Mouse (Mus musculus) lung, embryonic 14.5 days (tissue): ENCODE data around the gene Plekha5. TPM values are rescaled to one million over a fixed set of nuclear protein-coding genes. Genes with fewer than 3 reads are reported as not detected.

ENCODE experiments used
- ATAC-seq: fragments of 200-750 bp; cut with Nextera tagmentation; 2 replicates; pipeline ENCODE4 v1.8.0; 2017; ENCODE audit warnings: mild to moderate bottlenecking, moderate TSS enrichment, moderate library complexity; ENCODE audit not compliant: insufficient read depth
- DNase-seq: peaks from one replicate; pipeline ENCODE4 v3.0.0-alpha.2; 2015
- H3K27ac ChIP-seq: fragments of 300-500 bp; sonication (generic); 2 replicates; pipeline ENCODE4 v1.5.1; 2014; ENCODE audit warnings: low read depth, mild to moderate bottlenecking, moderate library complexity
- H3K27me3 ChIP-seq: fragments of 300-500 bp; sonication (generic); 2 replicates; pipeline ENCODE4 v1.6.1; 2014; ENCODE audit warnings: low read length, control low read depth; ENCODE audit not compliant: insufficient read depth
- H3K36me3 ChIP-seq: fragments of 300-500 bp; sonication (generic); 2 replicates; pipeline ENCODE4 v1.6.1; 2014; ENCODE audit warnings: control low read depth; ENCODE audit not compliant: insufficient read depth
- H3K4me1 ChIP-seq: fragments of 300-500 bp; sonication (generic); 2 replicates; pipeline ENCODE4 v1.6.1; 2014; ENCODE audit warnings: antibody characterized with exemption, control low read depth; ENCODE audit not compliant: insufficient read depth
- H3K4me2 ChIP-seq: fragments of 300-500 bp; sonication (generic); 2 replicates; pipeline ENCODE4 v1.6.1; 2014; ENCODE audit warnings: mild to moderate bottlenecking
- H3K4me3 ChIP-seq: fragments of 300-500 bp; sonication (generic); 2 replicates; pipeline ENCODE4 v1.5.1; 2014; ENCODE audit warnings: low read depth, low read length
- H3K9ac ChIP-seq: fragments of 300-500 bp; sonication (generic); 2 replicates; pipeline ENCODE4 v1.6.1; 2014
- H3K9me3 ChIP-seq: fragments of 300-500 bp; sonication (generic); 2 replicates; pipeline ENCODE4 v1.6.1; 2016; ENCODE audit warnings: low read depth, low read length, control low read depth
- CTCF ChIP-seq: IDR thresholded peaks from 2 replicates; pipeline ENCODE4 v1.5.1; 2016; ENCODE audit warnings: antibody characterized with exemption, low read depth
- WGBS: fragments of 180-500 bp; shearing (Covaris S2); extraction: QIAGEN DNeasy Blood & Tissue Kit; methylation state at CpG from one replicate; pipeline ENCODE4 v1.1.7; 2014; 5-methylcytosine and 5-hydroxymethylcytosine counted together
- polyA plus RNA-seq: library from polyadenylated mRNA; unstranded; fragments of >200 nt; fragmentation: Nextera tagmentation; extraction: Ambion mirVana; gene quantifications from 2 replicates; pipeline ENCODE4 v1.2.1, GENCODE M21; 2014

Plekha5 gene
- 45.1 and 54.3 TPM in 2 replicates for polyA plus RNA-seq

DNA sequence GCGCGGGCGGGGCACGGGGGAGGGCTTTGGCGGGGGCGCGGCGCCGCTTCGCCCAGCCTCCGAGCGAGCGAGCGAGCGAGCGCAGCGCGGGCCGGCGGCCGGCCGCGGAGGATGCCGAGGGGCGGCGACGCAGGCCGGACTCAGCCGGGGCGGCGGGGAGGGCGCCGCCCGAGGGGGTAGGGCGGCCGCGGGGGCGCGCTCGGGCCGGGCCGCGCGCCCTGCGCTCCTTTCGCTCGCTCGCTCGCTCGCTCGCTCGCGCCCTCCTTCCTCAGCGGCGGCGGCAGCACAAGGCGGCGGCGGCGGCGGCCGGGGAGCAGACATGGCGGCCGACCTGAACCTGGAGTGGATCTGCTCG lies at the start of gene Plekha5:
TSS of gene Plekha5 (plus strand) at position 209 of the 355 bp plus-strand sequence.
- no peaks in the 10 kb centered on the region for H3K4me1 ChIP-seq
- WGBS, result under 1% methylated on average over 42 of the region's 65 CpGs
- H3K27me3 ChIP-seq, result no peaks in the 10 kb centered on the region
- peak within 1 kb of the TSS; percentile 80 for H3K4me2 ChIP-seq
- peak; percentile 91 for ATAC-seq
- peaks cover 19% of the 10 kb centered on the region for H3K36me3 ChIP-seq
- TF ChIP-seq CTCF, result no peak
- peak within 1 kb of the TSS; percentile 90 for H3K9ac ChIP-seq
- peak within 1 kb of the TSS; percentile 93 for H3K27ac ChIP-seq
- DNase-seq, result peak; percentile 90
- peak within 1 kb of the TSS; percentile 88 for H3K4me3 ChIP-seq
- no peaks in the 10 kb centered on the region for H3K9me3 ChIP-seq

DNA sequence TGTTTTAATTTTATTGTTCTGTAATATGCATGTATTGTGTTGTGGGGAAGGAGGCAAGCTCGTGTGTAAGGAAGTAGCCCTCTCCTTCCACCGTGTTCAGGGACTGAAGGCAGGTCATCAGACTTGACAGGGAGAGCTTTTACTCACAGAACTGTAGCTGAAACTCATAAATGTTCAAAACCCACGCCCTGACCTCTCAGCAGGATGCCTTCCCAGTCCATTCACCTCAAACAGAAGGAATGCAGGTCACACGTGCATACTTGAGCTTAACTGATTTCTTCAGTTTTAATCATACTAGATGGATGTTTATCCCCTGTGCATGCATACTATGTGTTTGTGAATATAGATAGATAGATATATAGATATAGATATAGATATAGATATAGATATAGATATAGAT lies 48.2 kb upstream of the Plekha5 start:
- 70% methylated on average over 4 of the region's 4 CpGs for WGBS
- DNase-seq (no peak), ATAC-seq (no peak)
- H3K27me3 ChIP-seq, result no peaks in the 10 kb centered on the region
- H3K9ac ChIP-seq, result no peak overlapping the region
- no peak overlapping the region for H3K4me2 ChIP-seq
- H3K4me3 ChIP-seq, result no peak overlapping the region
- H3K9me3 ChIP-seq, result no peaks in the 10 kb centered on the region
- no peaks in the 10 kb centered on the region for H3K4me1 ChIP-seq
- TF ChIP-seq CTCF, result no peak
- H3K36me3 ChIP-seq, result no peaks in the 10 kb centered on the region
- no peak overlapping the region for H3K27ac ChIP-seq

DNA sequence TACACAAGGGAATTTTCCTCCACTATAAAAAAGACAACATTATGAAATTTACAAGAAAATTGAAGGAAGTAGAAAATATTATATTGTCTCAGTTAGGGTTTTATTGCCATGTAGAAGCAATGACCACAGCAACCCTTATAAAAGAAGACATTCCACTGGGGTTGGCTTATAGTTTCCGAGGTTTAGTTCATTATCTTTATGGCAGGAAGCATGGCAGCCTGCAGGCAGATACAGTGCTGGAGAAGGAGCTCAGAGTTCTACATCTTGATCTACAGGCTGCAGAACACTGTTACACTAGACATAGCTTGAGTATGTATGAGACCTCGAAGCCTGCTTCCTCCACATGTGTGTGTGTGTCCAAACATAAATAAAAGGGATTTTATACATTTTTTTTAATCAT lies 43.3 kb upstream of the Plekha5 start:
- Histone ChIP-seq H3K36me3 (no peaks in the 10 kb centered on the region), H3K9ac (no peak overlapping the region), H3K27ac (no peak overlapping the region), H3K27me3 (no peaks in the 10 kb centered on the region), H3K9me3 (no peaks in the 10 kb centered on the region), H3K4me1 (no peaks in the 10 kb centered on the region), H3K4me3 (no peak overlapping the region), H3K4me2 (no peak overlapping the region)
- no peak for TF ChIP-seq CTCF
- no peak for ATAC-seq
- no peak for DNase-seq
- 66% methylated on average over 2 of the region's 2 CpGs for WGBS

DNA sequence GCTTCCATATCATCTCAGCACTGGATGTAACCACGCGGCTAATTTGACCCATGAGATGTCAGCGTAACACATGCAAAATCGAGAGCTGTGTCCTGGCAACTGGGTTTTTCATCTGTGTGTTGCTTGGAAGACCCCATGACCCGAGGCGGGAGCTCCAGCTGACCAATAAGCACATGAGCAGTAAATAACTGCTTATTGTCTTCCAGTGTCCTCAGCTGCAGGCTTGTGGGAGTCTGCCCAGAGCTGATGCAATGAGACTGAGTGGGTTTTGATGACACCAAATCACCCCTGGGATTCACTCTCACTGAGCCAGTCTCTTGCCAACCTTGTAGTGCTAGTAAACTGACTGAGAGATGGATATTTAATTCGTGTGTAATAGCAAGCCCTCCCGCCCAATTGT lies 42.7 kb upstream of the Plekha5 start:
- WGBS, result 76% methylated on average over 8 of the region's 8 CpGs
- Histone ChIP-seq H3K4me2 (no peak overlapping the region), H3K27me3 (no peaks in the 10 kb centered on the region), H3K4me3 (no peak overlapping the region), H3K36me3 (no peaks in the 10 kb centered on the region), H3K4me1 (no peaks in the 10 kb centered on the region), H3K9me3 (no peaks in the 10 kb centered on the region), H3K9ac (no peak overlapping the region), H3K27ac (no peak overlapping the region)
- ATAC-seq, result no peak
- no peak for DNase-seq
- TF ChIP-seq CTCF, result no peak

DNA sequence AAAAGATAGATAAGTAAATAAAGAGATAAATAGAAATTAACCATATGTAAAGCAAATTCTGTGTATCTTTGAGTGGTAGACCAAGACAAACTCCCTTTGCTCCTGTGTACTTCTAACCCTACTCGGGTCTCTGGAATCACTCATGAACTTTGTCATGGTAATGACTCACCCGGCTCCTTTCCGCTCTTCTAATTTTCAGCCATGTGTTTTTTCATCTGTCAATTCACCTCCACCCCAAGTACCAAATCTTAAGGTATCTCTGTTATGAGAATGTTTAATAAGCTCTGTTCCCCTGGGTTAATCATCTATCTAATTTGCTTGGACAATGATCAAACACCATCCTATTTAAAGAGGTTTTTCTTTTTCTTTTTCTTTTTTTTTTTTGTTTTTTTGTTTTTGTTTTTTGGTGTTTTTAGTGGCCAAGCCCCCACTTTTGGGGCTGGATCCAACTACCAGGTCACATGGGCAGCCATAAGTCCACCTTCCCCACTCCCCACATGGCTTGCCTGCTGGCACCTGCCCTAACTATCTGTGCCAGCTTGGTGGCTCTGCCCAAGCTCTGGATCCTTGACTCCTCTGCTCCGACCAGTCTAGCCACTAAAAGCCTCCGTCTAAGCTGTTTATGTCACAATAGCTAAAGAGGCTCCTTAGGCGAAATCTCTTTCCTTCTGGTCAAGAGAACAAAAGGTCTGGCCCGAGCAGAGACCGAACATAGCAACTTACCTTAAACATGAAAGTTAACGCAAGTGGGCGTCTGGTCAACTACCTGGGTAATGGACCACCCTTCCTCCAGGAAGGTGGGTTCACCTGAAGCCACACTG lies 40.1 kb upstream of the Plekha5 start:
- no peak overlapping the region for H3K27ac ChIP-seq
- ATAC-seq (no peak), DNase-seq (no peak)
- WGBS, result 87% methylated on average over 10 of the region's 10 CpGs
- no peaks in the 10 kb centered on the region for H3K36me3 ChIP-seq
- H3K4me1 ChIP-seq, result no peaks in the 10 kb centered on the region
- no peak overlapping the region for H3K4me3 ChIP-seq
- no peak overlapping the region for H3K4me2 ChIP-seq
- TF ChIP-seq CTCF, result no peak
- no peaks in the 10 kb centered on the region for H3K27me3 ChIP-seq
- no peak overlapping the region for H3K9ac ChIP-seq
- H3K9me3 ChIP-seq, result no peaks in the 10 kb centered on the region

DNA sequence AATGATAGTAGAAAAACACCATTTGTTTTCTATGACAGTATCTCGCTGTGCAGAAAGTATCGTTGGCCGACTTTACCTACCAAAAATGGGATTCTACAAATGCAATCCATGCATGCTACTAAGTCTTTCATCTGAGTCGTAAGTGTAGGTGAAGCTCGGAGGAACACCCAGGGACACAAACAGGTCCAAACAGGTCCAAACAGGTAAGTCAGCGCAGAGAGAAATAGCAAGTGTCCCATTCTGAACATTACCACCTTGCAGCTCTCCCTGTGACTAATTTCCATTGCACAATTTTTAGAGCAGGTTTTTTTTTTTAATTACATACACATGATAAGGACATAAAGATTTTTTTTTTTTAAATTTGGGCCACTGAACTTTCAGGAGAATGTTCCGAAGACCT lies 27.2 kb upstream of the Plekha5 start:
- no peak for TF ChIP-seq CTCF
- H3K4me1 ChIP-seq, result no peaks in the 10 kb centered on the region
- no peak overlapping the region for H3K9ac ChIP-seq
- H3K27ac ChIP-seq, result no peak overlapping the region
- no peak overlapping the region for H3K4me3 ChIP-seq
- H3K9me3 ChIP-seq, result no peaks in the 10 kb centered on the region
- no peaks in the 10 kb centered on the region for H3K36me3 ChIP-seq
- 92% methylated on average over 7 of the region's 7 CpGs for WGBS
- DNase-seq (no peak), ATAC-seq (no peak)
- no peak overlapping the region for H3K4me2 ChIP-seq
- no peaks in the 10 kb centered on the region for H3K27me3 ChIP-seq

DNA sequence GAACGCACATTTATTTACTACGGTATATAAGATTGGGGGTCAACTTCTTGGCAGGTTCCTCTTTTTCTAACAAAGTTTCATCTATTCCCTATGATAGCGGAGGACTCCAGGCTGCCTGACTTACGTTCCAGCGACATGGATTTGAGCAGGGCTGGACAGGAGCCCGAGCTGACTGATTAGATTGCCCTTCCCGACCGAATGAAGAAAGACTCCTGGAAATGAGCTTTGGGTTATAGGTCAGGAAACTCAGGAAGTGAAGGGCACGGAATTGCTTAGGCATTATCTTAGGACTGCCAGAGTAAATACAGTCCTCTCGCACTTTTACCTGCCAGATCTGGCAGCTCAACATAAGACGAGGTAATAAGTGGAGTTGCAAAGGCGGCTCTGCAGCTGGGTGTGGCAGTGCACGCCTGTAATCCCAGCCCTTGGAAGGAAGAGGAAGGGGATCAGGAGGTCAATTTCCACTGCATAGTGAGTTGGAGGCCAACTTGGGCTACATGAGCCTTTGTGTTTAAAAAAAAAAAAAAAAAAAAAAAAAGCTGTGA lies 21.0 kb upstream of the Plekha5 start:
- Histone ChIP-seq H3K4me1 (no peaks in the 10 kb centered on the region), H3K36me3 (no peaks in the 10 kb centered on the region), H3K27ac (no peak overlapping the region), H3K4me2 (no peak overlapping the region), H3K27me3 (no peaks in the 10 kb centered on the region), H3K9ac (no peak overlapping the region), H3K9me3 (no peaks in the 10 kb centered on the region), H3K4me3 (no peak overlapping the region)
- ATAC-seq (no peak), DNase-seq (no peak)
- 51% methylated on average over 13 of the region's 13 CpGs for WGBS
- TF ChIP-seq CTCF, result no peak
